Mouse (Mus musculus) liver, adult (tissue): ENCODE data around the gene Vmn1r124.
"Not testable (repeated sequence)": the region's sequence is repeated elsewhere in the genome, so short reads cannot be mapped to it uniquely, and the experiment has no call there.

Source experiments
- GATA4 ChIP-seq: IDR thresholded peaks from 2 replicates; pipeline ENCODE4 v1.6.1; 2014; ENCODE audit warnings: mild to moderate bottlenecking, low read length; ENCODE audit not compliant: insufficient replicate concordance

Gene Vmn1r124

DNA sequence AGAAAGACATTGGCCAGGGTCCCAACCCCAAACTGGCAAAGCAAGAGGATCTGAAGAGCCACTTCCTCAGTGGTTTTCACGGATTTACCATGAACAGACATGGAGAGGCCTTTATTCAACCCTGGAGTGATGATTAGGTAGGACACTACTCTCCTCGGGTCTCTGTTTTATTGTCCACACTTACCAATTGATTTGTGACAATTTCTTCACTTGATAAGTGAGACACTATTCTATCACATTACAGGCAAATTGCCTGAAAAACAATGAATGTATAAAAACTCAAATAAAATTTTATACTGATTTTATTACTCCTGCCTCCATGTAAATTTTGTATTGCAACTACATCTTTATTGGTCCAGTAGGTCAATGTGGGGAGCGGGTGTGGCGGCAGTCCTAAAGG, at the start of gene Vmn1r124:
TSS of gene Vmn1r124 (minus strand) at position 101 of the 400 bp plus-strand sequence.
- TF ChIP-seq GATA4 = not testable (repeated sequence)

GRCm38 (mm10) chr7:21301367-21301766, 41.0 kb upstream of the Vmn1r124 start, which contains the start of gene Vmn1r126:
Gene Vmn1r126, minus strand, starts transcription at chr7:21301467.
- TF ChIP-seq GATA4 = not testable (repeated sequence)

DNA sequence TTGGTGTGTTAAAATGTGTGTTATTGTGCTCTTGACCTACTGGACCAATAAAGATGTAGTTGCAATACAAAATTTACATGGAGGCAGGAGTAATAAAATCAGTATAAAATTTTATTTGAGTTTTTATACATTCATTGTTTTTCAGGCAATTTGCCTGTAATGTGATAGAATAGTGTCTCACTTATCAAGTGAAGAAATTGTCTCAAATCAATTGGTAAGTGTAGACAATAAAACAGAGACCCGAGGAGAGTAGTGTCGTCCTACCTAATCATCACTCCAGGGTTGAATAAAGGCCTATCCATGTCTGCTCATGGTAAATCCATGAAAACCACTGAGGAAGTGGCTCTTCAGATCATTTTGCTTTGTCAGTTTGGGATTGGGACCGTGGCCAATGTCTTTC, 11.5 kb upstream of the Vmn1r124 start, which contains the start of gene Vmn1r125:
TSS of gene Vmn1r125 (plus strand) at position 301 of the 400 bp plus-strand sequence.
- not testable (repeated sequence) for TF ChIP-seq GATA4
